ENCODE assay signal across 10 mouse cellular contexts in the genomic region with DNA sequence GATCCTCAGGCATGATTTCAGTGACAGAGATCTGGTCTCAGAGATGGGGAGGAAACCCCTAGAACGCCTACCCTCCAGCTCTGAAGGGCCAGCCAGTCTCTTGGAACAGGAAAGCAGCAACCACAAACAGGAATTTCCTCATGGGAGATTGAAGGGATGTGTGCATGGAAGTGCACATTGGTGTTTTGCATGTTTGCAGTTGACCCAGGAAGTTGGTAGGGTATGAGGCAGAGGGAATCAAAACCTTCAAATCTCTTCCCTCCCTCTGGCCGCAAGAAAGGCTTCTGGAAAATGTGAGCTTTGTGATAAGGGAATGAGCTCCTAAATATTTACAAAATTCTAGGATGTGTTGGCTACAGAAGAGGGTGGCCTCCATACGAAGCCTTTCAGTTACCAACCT. TPM values are rescaled to one million over a fixed set of nuclear protein-coding genes. Genes with fewer than 3 reads are reported as not detected.
DNase-seq lines count a peak whose midpoint lies in the region; ATAC-seq and TF ChIP-seq lines count a peak whose summit lies in the region.
"Had no signal": no experiment of that assay in that cellular context is flagged by ENCODE, and none has a peak within 500 bp of the region (broad histone marks: within the 10 kb centered on the region; RNA-seq: fewer than 3 reads in every experiment).

No protein-coding gene starts in this region.

- H3K4me3 ChIP-seq in heart, embryonic 15.5 days, result no peak overlapping the region
- H3K4me3 ChIP-seq in liver, adult 2 months (ENCODE audit: insufficient read depth, low read depth, low read length), result no peak overlapping the region
- no peak overlapping the region for H3K4me3 ChIP-seq in lung, postnatal 0 days (ENCODE audit: low read depth, low read length)
- H3K4me3 ChIP-seq: embryonic facial prominence, embryonic 12.5 days had no signal

- H3K27me3 ChIP-seq in heart, embryonic 15.5 days, result no peaks in the 10 kb centered on the region
- no peaks in the 10 kb centered on the region for H3K27me3 ChIP-seq in liver, adult 2 months (ENCODE audit: control insufficient read depth, insufficient read depth, low read length)
- no peaks in the 10 kb centered on the region for H3K27me3 ChIP-seq in lung, postnatal 0 days (replicated peaks; ENCODE audit: insufficient read depth, low read length)
- H3K27me3 ChIP-seq: embryonic facial prominence, embryonic 12.5 days had no signal

- TF ChIP-seq POLR2A in liver, adult 2 months (IDR thresholded peaks at IDR 0.05; ENCODE audit: extremely low read depth, insufficient read depth, low read length), result no peak

- WGBS in heart, embryonic 15.5 days, result 52% methylated on average over 3 of the region's 3 CpGs
- 70% methylated on average over 3 of the region's 3 CpGs for WGBS in liver, adult 2 months
- WGBS in lung, postnatal 0 days, result 39% methylated on average over 3 of the region's 3 CpGs

- H3K9ac ChIP-seq in heart, embryonic 15.5 days, result no peak overlapping the region
- no peak overlapping the region for H3K9ac ChIP-seq in liver, adult 2 months (ENCODE audit: low read depth, low read length)
- no peak overlapping the region for H3K9ac ChIP-seq in lung, postnatal 0 days (replicated peaks; ENCODE audit: low read depth)
- H3K9ac ChIP-seq: embryonic facial prominence, embryonic 12.5 days had no signal

- no peaks in the 10 kb centered on the region; the same call in 1 of the 2 replicates for H3K79me2 ChIP-seq in liver, adult 2 months (ENCODE audit: control insufficient read depth, insufficient read depth, low read length)

- ATAC-seq in heart, embryonic 15.5 days (replicated peaks; ENCODE audit: insufficient number of reproducible peaks, insufficient read depth, low FRiP score, low read depth), result no peak
- ATAC-seq in lung, postnatal 0 days, result peak; percentile 18; the same call in 1 of the 2 replicates
- ATAC-seq: forebrain, embryonic 14.5 days had no signal

- H3K4me1 ChIP-seq in heart, embryonic 15.5 days (replicated peaks), result peaks cover 65% of the 10 kb centered on the region
- no peaks in the 10 kb centered on the region; the same call in none of the 2 replicates for H3K4me1 ChIP-seq in liver, adult 2 months (ENCODE audit: control insufficient read depth, insufficient read depth, low read length)
- peaks cover 12% of the 10 kb centered on the region; the same call in 1 of the 2 replicates for H3K4me1 ChIP-seq in lung, postnatal 0 days (ENCODE audit: insufficient read depth, low read depth, low read length)

- H3K4me2 ChIP-seq in heart, embryonic 15.5 days, result no peak overlapping the region
- H3K4me2 ChIP-seq in lung, postnatal 0 days (replicated peaks; ENCODE audit: low read depth, low read length), result no peak overlapping the region
- H3K4me2 ChIP-seq: embryonic facial prominence, embryonic 12.5 days had no signal

- no peak for DNase-seq in heart, postnatal 4 days
- peak; percentile 31 for DNase-seq in liver, adult 2 months (ENCODE audit: extremely low read depth, low read depth, low spot score)
- DNase-seq in liver, result no peak
- DNase-seq in induced T-regulatory cell, adult 2 months (ENCODE audit: low read depth), result peak; percentile 54
- DNase-seq in lung, postnatal 0 days (ENCODE audit: low spot score), result peak; percentile 45
- DNase-seq in adrenal gland, postnatal 4 days (ENCODE audit: low spot score in 2 of 2), result no peak
- DNase-seq: right cerebral cortex, adult 18-20 months had no signal

- H3K36me3 ChIP-seq in heart, embryonic 15.5 days, result no peaks in the 10 kb centered on the region
- H3K36me3 ChIP-seq in liver, adult 2 months (ENCODE audit: control insufficient read depth, insufficient read depth, low read length), result no peaks in the 10 kb centered on the region
- H3K36me3 ChIP-seq in lung, postnatal 0 days (ENCODE audit: insufficient read depth, low read length), result no peaks in the 10 kb centered on the region
- H3K36me3 ChIP-seq: embryonic facial prominence, embryonic 12.5 days had no signal

- peak overlapping the region; percentile 85 for H3K27ac ChIP-seq in heart, embryonic 15.5 days
- H3K27ac ChIP-seq in liver, adult 2 months (replicated peaks; ENCODE audit: insufficient read depth, low read depth, low read length), result peak overlapping the region; percentile 59
- peak overlapping the region; percentile 81 for H3K27ac ChIP-seq in lung, postnatal 0 days (ENCODE audit: low read length)
- H3K27ac ChIP-seq: embryonic facial prominence, embryonic 12.5 days had no signal

- peak; percentile 87 for TF ChIP-seq EP300 in lung, postnatal 0 days (IDR thresholded peaks at IDR 0.05)

- no peak for TF ChIP-seq CTCF in liver, adult 2 months (IDR thresholded peaks at IDR 0.05; ENCODE audit: low read depth, low read length)
- TF ChIP-seq CTCF in lung, postnatal 0 days (IDR thresholded peaks at IDR 0.05), result no peak

- no peaks in the 10 kb centered on the region for H3K9me3 ChIP-seq in heart, embryonic 15.5 days (replicated peaks)
- no peaks in the 10 kb centered on the region for H3K9me3 ChIP-seq in lung, postnatal 0 days (ENCODE audit: low read length)
- H3K9me3 ChIP-seq: embryonic facial prominence, embryonic 12.5 days had no signal

RNA-seq across cellular contexts. Expression of a gene that starts 33.0 kb away (rescaled TPM):
- 6.1 and 7.5 TPM in 2 replicates for polyA plus RNA-seq in heart, embryonic 15.5 days (2015; fragmentation: Nextera tagmentation; extraction: Ambion mirVana)
- 10 to 100 TPM; 62.2 to 67.2 TPM for total RNA-seq in heart, postnatal 4 days (2021)
- 3.7 and 6.0 TPM in 2 replicates for total RNA-seq in liver, adult 2 months (2014; rRNA removed)
- polyA plus RNA-seq in liver, adult 2 months (2012; rRNA removed), result 2.2 and 2.7 TPM in 2 replicates
- polyA plus RNA-seq in lung, postnatal 0 days (2015; fragmentation: Nextera tagmentation; extraction: Ambion mirVana), result 8.4 and 11.9 TPM in 2 replicates
- total RNA-seq in adrenal gland, postnatal 4 days (2021), result 10 to 100 TPM; 73.5 to 77.8 TPM

Comparison
In these comparisons a context has a peak if more than half of its experiments do, and no peak if none do; other contexts are left out.
1. DNase-seq: peak in liver, adult 2 months (single experiment), induced T-regulatory cell, adult 2 months (single experiment) and lung, postnatal 0 days (single experiment); none in heart, postnatal 4 days (single experiment), liver (single experiment) and adrenal gland, postnatal 4 days (0 of 2).
2. Peak in every context shown above with its lines, with median percentiles within 50 percentile points of each other: H3K27ac ChIP-seq.